Mouse (Mus musculus) kidney, adult 2 months (tissue): ENCODE data around the gene Ptprm.

ENCODE experiments used
- CTCF ChIP-seq: fragments of 200-500 bp; conservative IDR thresholded peaks from 2 replicates; pipeline ENCODE4 v1.5.1; 2011; ENCODE audit warnings: low read depth, mild to moderate bottlenecking, control low read depth, low read length, moderate library complexity, mixed read lengths; ENCODE audit not compliant: insufficient read depth, insufficient read length
- POLR2A ChIP-seq: fragments of 200-500 bp; IDR thresholded peaks from one replicate; pipeline ENCODE4 v1.6.1; 2011; ENCODE audit warnings: low read depth, low read length, control low read depth

- TF ChIP-seq CTCF = no peak
- no peak for TF ChIP-seq POLR2A
Observed at GRCm38 (mm10) chr17:67124294-67124693, 230.0 kb downstream of the Ptprm start.
